In genomic region chr12:17084499-17085208, GRCm38 (mm10) we compare ENCODE assay signal across 10 mouse cellular contexts.
DNase-seq lines count a peak whose midpoint lies in the region.
"Had no signal": no experiment of that assay in that cellular context is flagged by ENCODE, and none has a peak within 500 bp of the region (broad histone marks: within the 10 kb centered on the region; RNA-seq: fewer than 3 reads in every experiment).

No protein-coding gene starts in this region.

- peak; percentile 54 to 55 for DNase-seq in layer of hippocampus, adult 8-10 months (ENCODE audit: low spot score in 2 of 2)
- no peak for DNase-seq in layer of hippocampus, postnatal 10 days (ENCODE audit: low spot score in 2 of 2)
- peak; percentile 91 for DNase-seq in brain, adult 2 months (ENCODE audit: low read depth, low spot score)
- peak; percentile 59 to 66 for DNase-seq in left cerebral cortex, postnatal 10 days (ENCODE audit: extremely low spot score in 1 of 2, low spot score in 2 of 2)
- peak; percentile 92 for DNase-seq in telencephalon, adult 2 months (ENCODE audit: low read depth, low spot score)
- no peak for DNase-seq in gastrocnemius, postnatal 4 days (ENCODE audit: low spot score in 2 of 2)
- DNase-seq in liver = no peak
- no peak for DNase-seq in cerebellum, adult 11-12 months
- DNase-seq: adrenal gland, adult 8-10 months; embryo, embryonic 11 days had no signal

- intact Hi-C loops in left cerebral cortex, postnatal 10 days (cut with DNase I) = loop anchor here (5.0 kb wide), 1 partner anchor 47 kb away; no protein-coding TSS in a partner anchor

Comparison
In these comparisons a context has a peak if more than half of its experiments do, and no peak if none do; other contexts are left out.
1. DNase-seq: peak in layer of hippocampus, adult 8-10 months (2 of 2), brain, adult 2 months (single experiment), left cerebral cortex, postnatal 10 days (2 of 2) and telencephalon, adult 2 months (single experiment); none in layer of hippocampus, postnatal 10 days (0 of 2), gastrocnemius, postnatal 4 days (0 of 2), liver (single experiment) and cerebellum, adult 11-12 months (single experiment).